Mouse (Mus musculus) left cerebral cortex, adult 9 months (tissue): Measurements from ENCODE around the gene Pglyrp1.
"Not testable (repeated sequence)": the region's sequence is repeated elsewhere in the genome, so short reads cannot be mapped to it uniquely, and the experiment has no call there.

Experiments
- DNase-seq, 2 experiments: peaks; one replicate each; pipeline ENCODE4 v3.0.0; 2022; ENCODE audit warnings: low spot score in 2 of 2

Gene Pglyrp1

GRCm38 (mm10) chr7:18871031-18871430 is at the start of gene Pglyrp1:
Gene Pglyrp1 (plus strand): TSS chr7:18871331.
- DNase-seq: not testable (repeated sequence)

GRCm38 (mm10) chr7:18821507-18821906 is 49.6 kb upstream of the Pglyrp1 start, which contains the start of gene Psg17:
Gene Psg17 (minus strand): TSS chr7:18821607.
- no peak for DNase-seq

- DNase-seq: no peak
Measured at GRCm38 (mm10) chr7:18827792-18828546, 43.2 kb upstream of the Pglyrp1 start.

- no peak for DNase-seq
Measured at GRCm38 (mm10) chr7:18828592-18828991, 42.5 kb upstream of the Pglyrp1 start.

DNA sequence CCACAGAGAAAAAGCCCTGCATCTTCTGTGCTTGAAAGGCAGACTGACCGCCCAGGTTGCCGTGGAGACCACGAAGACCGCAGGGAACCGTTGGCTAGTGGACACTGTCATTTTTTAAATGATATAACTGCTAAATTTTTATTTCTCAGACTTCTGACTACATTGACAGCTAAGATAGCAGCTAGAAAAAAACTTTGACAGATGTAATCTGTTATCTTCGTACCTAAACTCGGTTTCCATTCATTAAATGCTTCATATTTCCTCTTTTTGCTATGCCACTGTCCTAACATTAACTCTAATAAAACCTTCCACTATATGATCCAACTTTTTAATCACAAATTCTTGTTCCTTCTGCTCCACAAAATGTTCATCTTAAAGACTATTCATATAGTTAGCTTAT is 41.6 kb upstream of the Pglyrp1 start:
- DNase-seq: no peak

DNA sequence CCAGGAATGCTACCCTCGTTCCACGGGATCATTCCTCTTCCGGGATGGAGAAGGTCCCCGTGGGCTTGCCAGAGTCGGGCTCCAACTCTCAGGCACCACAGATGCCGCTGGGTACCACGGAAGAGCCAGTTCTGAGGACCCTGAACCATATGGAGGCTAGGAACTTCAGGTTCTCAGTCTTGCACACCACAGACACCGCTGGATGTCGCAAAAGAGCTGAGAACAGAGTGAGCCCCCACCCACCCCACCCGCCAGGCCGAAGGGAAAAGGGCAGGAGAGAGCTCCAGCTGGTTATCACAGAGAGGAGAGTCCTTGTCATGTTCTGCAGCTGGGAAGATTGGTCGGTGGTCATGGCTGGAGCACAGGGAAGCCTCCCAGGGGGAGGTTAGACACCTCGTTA is 38.8 kb upstream of the Pglyrp1 start:
- DNase-seq: no peak

DNA sequence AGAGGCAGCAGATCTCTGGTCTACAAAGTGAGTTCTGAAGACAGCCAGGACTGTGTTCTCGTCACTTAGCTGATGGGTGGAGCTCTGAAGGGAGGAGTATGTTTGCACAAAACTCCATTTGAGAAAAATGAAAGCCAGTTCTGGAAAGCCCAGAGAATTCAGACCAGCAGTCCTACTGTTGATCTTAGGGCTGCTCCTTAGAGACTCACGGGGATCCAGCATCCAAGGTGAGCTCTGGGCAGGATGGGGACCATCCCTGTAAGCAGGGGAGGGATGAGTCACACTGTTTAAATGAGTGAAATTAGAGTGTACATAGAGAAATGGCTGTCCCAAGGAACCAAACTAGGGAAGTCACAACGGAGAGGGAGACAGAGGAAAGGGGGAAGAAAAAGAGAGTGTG is 31.3 kb upstream of the Pglyrp1 start, which contains the start of gene Mill2:
Gene Mill2, plus strand, starts transcription at position 102 of the 400 bp plus-strand sequence.
- no peak for DNase-seq

DNA sequence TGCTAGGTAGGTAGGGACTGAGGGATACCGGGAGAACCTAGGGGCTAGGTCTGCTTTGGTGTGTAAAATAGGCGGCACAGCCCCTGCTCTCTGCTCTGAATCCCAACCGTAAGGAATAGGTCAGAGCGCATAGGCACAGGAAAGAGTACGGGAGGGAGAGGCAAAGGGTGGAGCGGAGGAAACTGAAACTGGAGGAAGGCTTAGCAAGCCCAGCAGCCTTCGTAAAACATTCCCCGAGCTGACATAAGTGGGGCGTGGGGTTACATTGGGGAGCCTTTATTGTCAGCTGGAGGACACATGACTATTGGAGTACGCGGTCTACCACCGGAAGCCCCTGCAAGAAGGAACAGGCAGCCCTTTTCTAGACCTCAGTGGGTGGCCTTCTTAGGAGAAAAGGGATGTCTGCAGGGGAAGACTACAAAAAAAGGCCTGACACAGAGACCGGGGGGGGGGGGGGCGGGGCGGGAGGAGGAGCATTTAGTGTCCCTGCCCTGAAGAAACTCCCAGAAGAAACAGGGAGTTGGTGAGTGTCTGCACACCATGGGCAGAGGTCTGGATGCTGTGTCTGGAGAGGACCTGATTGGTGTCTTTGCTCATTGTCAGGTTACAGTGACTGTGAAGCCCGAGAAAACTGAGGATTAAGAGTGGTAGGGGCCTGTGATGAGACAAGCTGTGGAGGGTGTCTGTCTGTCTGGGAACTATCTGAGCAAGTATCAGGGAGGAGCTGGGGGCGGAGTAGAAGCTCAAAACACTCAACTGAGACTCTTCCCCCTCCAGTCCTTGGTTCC is 30.6 kb upstream of the Pglyrp1 start:
- peak; percentile 1 to 7 for DNase-seq

DNA sequence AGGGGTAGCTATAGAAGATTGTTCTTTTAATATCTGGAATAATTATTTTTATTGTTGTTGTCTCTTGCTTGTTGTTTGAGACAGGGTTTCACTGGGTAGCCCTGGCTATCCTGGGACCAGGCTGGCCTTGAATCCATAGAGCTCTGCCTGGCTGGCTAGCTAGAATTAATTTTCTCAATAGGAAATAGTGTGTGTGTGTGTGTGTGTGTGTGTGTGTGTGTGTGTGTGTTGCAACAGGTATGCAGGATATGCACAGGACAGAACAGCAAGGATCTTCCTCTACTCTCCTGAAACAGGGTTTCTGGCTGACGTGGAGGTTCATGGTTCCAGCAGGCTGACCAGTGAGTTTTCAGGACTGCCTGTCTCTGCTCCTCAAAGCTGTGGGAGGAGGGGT is 30.0 kb upstream of the Pglyrp1 start:
- DNase-seq: no peak

GRCm38 (mm10) chr7:18844811-18845210 is 26.3 kb upstream of the Pglyrp1 start:
- DNase-seq: no peak

GRCm38 (mm10) chr7:18848395-18848794 is 22.7 kb upstream of the Pglyrp1 start:
- no peak for DNase-seq

- DNase-seq: no peak
Measured at GRCm38 (mm10) chr7:18858310-18858916, 12.7 kb upstream of the Pglyrp1 start.

- DNase-seq: no peak
Measured at GRCm38 (mm10) chr7:18862801-18863200, 8.3 kb upstream of the Pglyrp1 start.

- no peak for DNase-seq
Measured at GRCm38 (mm10) chr7:18868491-18868890, 2.6 kb upstream of the Pglyrp1 start.

DNA sequence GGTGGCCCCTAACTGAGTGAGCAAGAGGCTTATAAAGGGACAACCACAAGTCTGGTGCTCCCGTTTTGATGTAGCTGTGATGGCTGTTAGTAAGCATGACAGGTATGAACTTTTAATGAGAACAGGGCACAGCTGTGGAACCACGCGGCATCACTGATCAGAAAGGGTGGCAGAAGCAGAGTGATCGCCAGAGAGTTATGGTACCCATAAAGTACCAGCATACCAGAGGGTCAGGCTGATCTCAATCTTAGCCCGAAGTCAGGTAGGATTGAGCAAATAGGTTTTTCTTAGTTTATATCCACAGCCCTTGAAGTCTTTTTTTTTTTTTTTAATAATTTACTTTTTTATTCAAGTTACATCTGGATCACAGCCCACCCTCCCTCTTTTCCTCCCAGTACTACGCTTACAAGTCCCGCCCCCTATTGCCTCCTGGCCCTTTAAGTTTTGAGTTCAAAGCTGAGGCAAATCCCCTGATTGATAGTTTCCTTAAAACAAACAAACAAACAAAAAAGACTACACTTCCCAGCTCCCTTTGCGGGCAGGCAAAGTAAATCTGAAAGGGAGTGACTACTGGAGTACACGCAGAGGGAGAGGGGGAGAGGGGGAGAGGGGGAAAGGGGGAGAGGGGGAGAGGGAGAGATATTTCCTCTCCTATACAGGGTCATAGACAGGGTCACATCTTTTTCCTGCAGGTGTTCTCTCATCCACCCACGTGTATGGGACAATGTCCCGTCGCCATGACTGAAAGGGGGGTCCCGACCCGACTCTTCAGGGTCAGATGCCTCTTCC is 1.1 kb downstream of the Pglyrp1 start:
- DNase-seq: no peak

DNA sequence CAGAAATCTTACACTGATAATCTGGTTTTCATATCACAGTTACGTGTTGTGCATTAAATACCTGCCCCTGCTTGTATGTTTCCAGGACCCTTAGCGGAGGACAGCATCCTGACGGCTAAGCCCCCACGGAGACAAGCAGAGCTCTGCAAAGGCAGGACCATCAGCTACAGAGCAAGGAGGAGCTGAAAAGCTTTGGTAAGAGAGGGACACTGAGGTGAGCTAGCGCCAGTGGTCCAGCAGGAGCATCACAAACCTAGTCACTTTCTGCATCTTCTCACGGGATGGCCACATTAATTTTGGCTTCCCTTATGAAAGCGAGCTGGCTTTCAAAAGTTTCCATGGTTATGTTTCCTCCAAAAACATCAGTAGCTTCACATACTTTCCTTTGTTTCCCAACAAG is 1.7 kb downstream of the Pglyrp1 start:
- no peak for DNase-seq

GRCm38 (mm10) chr7:18873253-18873652 is 2.1 kb downstream of the Pglyrp1 start:
- DNase-seq: peak in 1 of 2 experiments; percentile 60

GRCm38 (mm10) chr7:18875372-18875771 is 4.2 kb downstream of the Pglyrp1 start:
- DNase-seq: no peak

GRCm38 (mm10) chr7:18878691-18879090 is 7.6 kb downstream of the Pglyrp1 start:
- no peak for DNase-seq

- DNase-seq: no peak
Measured at GRCm38 (mm10) chr7:18883991-18884744, 13.0 kb downstream of the Pglyrp1 start.
